Mouse (Mus musculus) olfactory bulb, adult 2 months (tissue): ENCODE measurements at regions not wholly inside any gene's neighbourhood (a gene's known extent, or its start where the extent isn't known, plus 50 kb on each side); places are given as distances from the start of the nearest gene placed in this dataset.

Source experiments
- H3K27ac ChIP-seq: fragments of 200-500 bp; 2 replicates; pipeline ENCODE4 v1.5.1; 2012; ENCODE audit warnings: low read depth, low read length; ENCODE audit not compliant: insufficient read depth
- H3K4me1 ChIP-seq: fragments of 200-500 bp; 2 replicates; pipeline ENCODE4 v1.6.1; 2012; ENCODE audit warnings: low read length; ENCODE audit not compliant: control insufficient read depth, insufficient read depth
- H3K4me3 ChIP-seq: fragments of 200-500 bp; 2 replicates; pipeline ENCODE4 v1.5.1; 2012; ENCODE audit warnings: mild to moderate bottlenecking, low read depth, low read length, moderate library complexity; ENCODE audit not compliant: insufficient read depth
- CTCF ChIP-seq: fragments of 200-500 bp; IDR thresholded peaks from 2 replicates; pipeline ENCODE4 v1.5.1; 2012; ENCODE audit warnings: low read depth, mild to moderate bottlenecking, low read length, moderate library complexity; ENCODE audit not compliant: insufficient read depth
- POLR2A ChIP-seq: fragments of 200-500 bp; IDR thresholded peaks from 2 replicates; pipeline ENCODE4 v1.6.1; 2012; ENCODE audit warnings: mild to moderate bottlenecking, low read depth, low read length, moderate library complexity; ENCODE audit not compliant: insufficient read depth
- WGBS: fragments of 180-500 bp; shearing (Covaris S2); methylation state at CpG from one replicate; pipeline ENCODE4 v1.1.7; 2018; 5-methylcytosine and 5-hydroxymethylcytosine counted together

DNA sequence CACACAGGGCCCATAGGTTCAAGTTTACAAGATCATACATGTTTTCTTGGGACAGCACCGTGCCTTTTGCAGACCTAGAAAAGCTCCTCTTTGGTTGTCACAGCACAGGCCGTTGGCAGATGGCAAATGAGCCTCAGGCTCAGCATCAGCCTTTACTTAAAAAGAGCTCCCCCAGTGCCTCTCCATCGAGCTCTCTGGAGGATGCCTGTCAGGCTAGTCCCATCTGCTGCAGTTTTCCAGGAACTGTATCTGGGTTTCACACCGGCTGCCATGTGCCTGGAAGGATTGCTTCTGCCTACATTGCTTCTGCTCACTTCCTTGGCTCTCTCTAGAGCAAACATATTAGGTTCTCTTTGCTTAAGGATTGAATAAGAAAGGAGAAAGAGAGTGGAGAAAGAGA lies 695.1 kb upstream of the Kirrel3 start:
- H3K4me3 ChIP-seq: no peak overlapping the region
- no peak overlapping the region for H3K27ac ChIP-seq
- 75% methylated on average over 4 of the region's 4 CpGs for WGBS
- no peak for TF ChIP-seq POLR2A
- no peak for TF ChIP-seq CTCF
- no peaks in the 10 kb centered on the region for H3K4me1 ChIP-seq

DNA sequence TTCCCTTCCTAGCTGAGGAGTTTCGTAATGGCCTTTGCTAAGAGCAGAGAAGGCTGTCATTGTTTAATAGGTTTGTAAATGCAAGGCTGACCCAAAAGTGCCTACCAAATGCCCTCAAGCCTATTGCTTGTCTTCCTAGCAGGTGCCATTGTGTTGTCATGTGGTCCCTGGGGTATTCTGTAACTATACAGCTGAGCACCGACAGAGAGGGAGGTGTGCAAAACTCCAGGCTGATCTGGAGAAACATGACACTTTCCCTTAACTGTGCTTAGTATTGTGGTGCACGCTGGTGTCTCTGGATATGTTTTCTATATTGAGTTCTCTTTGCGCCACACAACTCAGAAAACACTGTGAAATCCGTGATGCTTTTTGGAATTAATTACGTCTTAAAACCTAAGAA lies 685.4 kb upstream of the Kirrel3 start:
- no peak overlapping the region for H3K27ac ChIP-seq
- WGBS: 81% methylated on average over 6 of the region's 6 CpGs
- no peak overlapping the region for H3K4me3 ChIP-seq
- no peaks in the 10 kb centered on the region for H3K4me1 ChIP-seq
- TF ChIP-seq CTCF (no peak), POLR2A (no peak)

DNA sequence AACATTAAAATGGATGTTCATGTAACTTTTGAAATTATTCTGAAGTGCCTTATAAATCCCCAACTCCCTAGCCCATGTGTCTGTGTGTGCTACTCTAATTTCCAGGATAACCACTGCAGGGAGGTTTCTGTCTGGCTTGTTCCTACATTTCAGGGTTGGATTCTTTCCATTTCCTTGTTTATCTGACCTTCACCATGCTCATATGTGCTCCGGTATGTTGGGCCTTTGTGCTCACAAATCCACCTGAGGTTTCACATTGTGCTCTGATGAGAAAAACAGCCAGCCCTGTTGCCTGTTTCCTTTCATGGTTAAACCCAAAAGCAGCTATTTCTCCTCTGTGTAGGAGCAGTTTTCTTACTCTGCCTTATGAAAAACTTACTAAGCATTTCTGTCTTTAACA lies 684.9 kb upstream of the Kirrel3 start:
- no peaks in the 10 kb centered on the region for H3K4me1 ChIP-seq
- no peak overlapping the region for H3K27ac ChIP-seq
- no peak overlapping the region for H3K4me3 ChIP-seq
- TF ChIP-seq CTCF: no peak
- no peak for TF ChIP-seq POLR2A
- 91% methylated on average over 1 of the region's 1 CpGs for WGBS

DNA sequence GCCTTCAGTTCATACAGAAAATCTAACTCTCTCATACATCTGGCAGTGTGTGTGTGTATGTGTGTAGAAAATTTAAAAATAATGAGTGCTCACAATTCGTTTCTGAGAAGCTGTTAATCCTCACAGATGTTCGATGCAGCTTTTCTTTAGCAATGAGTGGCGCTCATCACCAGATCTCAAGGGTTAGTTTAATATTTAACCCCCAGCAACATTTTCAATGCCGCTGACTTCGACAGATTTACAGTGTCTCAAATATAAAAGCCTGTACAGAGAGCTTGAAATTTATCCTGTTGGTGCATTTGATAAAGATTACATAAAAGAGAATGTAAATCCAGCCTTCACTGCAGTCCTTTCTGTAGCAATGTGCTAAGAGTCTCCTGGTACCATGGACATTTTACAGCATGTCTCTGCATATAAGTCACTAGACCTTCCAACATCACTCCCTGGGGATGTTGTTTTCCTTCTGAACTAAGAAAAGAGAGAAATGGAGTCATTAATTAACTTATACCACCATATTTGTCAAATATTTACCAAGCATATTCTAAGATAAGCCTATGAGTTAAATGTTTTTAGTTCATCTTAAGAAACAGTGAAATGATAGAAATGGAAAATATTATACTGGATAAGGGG lies 670.8 kb upstream of the Kirrel3 start:
- Histone ChIP-seq H3K4me1 (no peaks in the 10 kb centered on the region), H3K27ac (no peak overlapping the region), H3K4me3 (no peak overlapping the region)
- TF ChIP-seq CTCF (no peak), POLR2A (no peak)
- 81% methylated on average over 5 of the region's 5 CpGs for WGBS

DNA sequence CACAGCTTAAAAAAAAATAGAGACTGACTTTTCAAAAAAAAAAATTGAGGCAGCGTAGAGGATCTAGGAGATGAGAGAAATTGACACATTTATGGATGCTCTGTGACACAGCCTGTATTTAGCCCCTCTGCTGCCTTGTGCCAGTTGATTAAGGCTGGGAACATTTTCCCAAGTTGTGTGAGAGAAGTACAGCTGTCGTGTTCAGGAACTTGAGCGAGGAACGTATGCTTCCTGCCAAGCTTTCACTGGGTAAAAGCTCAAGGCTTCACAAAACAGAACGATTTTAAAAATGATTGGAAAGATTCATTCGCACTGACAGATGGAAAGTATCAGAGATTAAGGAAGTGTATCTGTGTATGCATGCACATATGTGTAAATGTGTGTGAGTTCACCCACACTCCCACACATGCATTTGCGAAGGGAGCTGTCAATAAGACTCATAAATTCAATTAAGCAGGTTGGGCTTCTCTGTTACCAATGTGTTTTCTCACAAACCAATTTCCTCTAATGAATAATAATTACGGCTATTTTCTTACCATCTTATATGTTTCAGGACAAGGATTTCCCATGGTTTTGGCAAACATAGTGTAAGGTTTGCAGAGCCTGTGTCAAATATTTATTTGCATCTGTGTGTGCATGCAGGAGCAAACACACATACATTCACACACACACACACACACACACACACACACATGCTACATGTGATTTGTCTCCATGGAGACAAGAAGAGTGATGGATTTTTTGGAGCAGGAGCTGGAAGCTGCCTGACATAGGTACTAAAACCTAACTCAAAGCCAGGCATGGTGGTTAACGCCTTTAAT lies 662.9 kb upstream of the Kirrel3 start:
- Histone ChIP-seq H3K4me1 (no peaks in the 10 kb centered on the region), H3K4me3 (no peak overlapping the region), H3K27ac (no peak overlapping the region)
- TF ChIP-seq CTCF (no peak), POLR2A (no peak)
- WGBS: 77% methylated on average over 9 of the region's 9 CpGs

DNA sequence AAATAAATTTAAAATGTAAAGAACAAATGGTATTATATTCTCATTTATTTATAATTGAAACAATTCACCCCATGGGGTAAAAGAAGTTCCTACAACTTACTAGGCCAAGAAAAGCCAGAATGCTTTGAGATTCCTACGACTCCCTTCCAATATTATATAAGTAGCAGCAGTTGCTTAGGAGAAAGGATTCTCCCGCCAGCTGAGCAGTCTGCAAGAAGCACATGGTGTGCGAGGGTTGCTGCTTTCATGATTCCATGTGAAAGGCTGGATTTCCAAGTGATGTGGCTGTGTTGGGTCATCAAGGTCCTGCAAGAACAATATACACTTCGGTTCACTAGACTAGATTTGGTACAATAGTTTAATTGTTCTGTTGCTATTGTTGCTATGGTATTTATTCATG lies 659.6 kb upstream of the Kirrel3 start:
- no peaks in the 10 kb centered on the region for H3K4me1 ChIP-seq
- no peak overlapping the region; the same call in 1 of the 2 replicates for H3K27ac ChIP-seq
- no peak overlapping the region for H3K4me3 ChIP-seq
- TF ChIP-seq CTCF (no peak), POLR2A (no peak)
- 60% methylated on average over 4 of the region's 4 CpGs for WGBS

DNA sequence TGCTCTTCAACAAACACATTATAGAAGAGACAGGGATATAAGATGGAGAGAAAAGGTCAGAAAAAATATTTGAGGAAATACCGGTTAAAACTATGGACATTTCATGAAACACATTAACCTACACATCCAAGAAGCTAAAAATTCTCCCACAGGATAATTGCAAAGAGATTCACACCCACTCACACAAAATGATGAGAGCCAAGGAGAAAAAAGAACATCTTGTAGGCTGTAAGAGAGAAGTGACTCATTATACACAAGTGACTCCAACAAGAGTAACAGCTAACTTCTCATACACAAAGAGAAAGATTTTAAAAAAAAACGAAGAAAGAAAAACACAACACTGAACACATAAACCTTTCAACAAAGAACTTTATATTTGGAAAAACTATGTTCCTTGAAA lies 658.3 kb upstream of the Kirrel3 start:
- H3K27ac ChIP-seq: no peak overlapping the region
- TF ChIP-seq POLR2A (no peak), CTCF (no peak)
- 43% methylated on average over 2 of the region's 2 CpGs for WGBS

DNA sequence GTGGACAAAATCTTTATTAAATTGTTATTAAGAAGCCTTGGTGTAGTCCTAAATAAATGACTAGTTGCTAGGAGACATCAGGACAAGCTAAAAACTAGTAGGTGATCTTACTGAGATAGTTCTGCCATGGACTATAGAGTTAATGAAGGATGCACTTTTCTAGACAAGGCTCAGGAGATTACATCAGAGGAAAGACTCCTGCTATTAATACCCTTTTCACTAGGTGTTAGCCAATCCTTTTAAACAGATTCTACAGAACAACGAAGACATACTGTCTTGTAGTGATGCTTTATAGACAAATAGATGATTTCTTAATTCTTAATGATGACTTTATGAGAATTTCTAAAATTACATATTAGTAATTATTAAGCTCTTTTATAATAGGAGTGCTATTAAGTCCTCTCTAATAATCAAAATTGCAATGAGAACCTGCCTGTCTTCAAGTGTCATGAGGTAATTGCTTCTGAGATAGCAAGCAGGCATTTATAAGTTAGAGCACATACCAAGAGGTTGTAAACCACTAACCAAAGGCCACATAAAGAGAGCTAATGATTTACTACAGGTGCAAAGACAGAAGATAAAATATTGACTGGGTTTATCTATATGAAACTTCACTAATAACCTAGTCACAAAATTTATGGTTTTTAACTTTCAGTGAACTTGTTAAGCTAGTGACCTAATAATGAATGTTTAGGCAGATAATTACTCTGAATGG lies 647.9 kb upstream of the Kirrel3 start:
- Histone ChIP-seq H3K4me1 (no peaks in the 10 kb centered on the region), H3K27ac (no peak overlapping the region), H3K4me3 (no peak overlapping the region)
- TF ChIP-seq POLR2A (no peak), CTCF (no peak)
- WGBS: 78% methylated on average over 1 of the region's 1 CpGs

More for the DNA sequence above, 658.3 kb upstream of the Kirrel3 start:
- Histone ChIP-seq H3K4me1 (no peaks in the 10 kb centered on the region), H3K4me3 (no peak overlapping the region)

DNA sequence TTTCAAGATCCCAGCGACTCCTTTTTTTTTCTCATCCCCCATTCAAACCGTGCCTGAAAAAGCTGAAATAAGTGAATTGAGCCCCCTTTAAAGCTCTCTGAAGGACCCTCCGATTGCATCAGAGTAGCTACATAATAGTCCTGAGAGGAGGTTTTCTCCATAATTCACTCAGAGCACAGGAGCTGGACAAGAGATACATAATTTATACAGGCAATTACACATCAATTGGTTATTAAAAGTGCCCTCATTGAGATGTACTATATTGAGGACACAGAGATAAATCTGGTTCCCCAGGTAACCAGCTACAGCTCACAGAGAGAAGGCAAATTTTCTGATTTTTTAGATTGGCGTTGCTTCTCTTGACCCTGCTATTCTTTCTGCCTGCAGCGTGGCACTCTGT lies 636.1 kb upstream of the Kirrel3 start:
- no peak for TF ChIP-seq POLR2A
- TF ChIP-seq CTCF: no peak
- Histone ChIP-seq H3K4me3 (no peak overlapping the region), H3K27ac (no peak overlapping the region), H3K4me1 (no peaks in the 10 kb centered on the region)
- 57% methylated on average over 5 of the region's 5 CpGs for WGBS
